Mouse (Mus musculus): ENCODE data around the gene Spata3. TPM values are rescaled to one million over a fixed set of nuclear protein-coding genes. Genes with fewer than 3 reads are reported as not detected.

Gene Spata3
- polyA plus RNA-seq, 1 experiment: not detected

DNA sequence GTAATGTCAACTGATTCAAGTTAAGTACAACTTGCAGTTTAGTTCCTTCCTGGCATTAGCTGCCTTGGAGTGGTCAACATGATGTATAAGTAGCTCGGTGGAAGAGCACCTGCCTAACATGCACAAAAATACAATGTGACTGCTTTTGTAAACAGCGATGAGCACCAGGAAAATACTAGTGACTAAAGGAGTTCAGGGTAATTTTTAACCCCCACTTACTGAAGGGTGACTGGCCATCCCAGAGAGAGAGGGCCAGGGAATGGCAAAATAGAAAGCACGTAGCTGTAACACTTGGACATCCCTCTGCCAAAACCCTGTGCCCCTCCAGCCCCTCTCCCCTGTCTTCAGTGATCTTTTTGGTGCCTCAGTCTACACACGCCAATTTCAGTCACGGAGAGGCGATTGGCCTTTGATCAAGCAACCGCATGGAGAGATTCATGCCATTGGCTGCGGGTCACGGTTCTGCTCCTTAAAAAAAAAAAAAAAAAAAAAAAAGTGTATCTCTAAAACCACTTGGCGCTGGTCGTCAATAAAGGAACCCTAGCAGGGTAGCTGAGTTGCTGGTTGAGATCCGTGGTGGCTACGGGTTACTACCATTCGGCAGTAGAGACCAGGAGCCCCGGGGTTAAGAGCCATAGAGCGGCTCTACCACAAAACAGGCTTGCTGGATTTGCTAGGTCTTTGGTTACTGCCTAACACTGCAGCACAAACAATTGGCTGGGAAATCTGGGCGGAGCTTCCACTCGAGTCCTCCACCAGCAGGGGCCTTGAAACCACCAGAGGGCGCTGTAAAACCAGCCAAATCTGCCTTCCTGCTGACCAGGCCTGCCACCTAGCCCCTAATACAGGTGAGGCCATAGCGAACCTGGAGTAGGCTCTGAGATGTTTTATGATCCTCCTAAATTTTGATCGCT lies 42.5 kb downstream of the Spata3 start:
- TF ChIP-seq GATA1 (IDR thresholded peaks at IDR 0.05; ENCODE audit: low read length): no peak
- no peak for TF ChIP-seq TAL1 (IDR thresholded peaks at IDR 0.05; ENCODE audit: low read length)
- Histone ChIP-seq H3K36me3 (ENCODE audit: control insufficient read depth) (no peaks in the 10 kb centered on the region; the same call in 1 of the 2 replicates), H3K4me1 (ENCODE audit: control insufficient read depth) (peaks cover 22% of the 10 kb centered on the region), H3K27me3 (ENCODE audit: control insufficient read depth) (no peaks in the 10 kb centered on the region), H3K9me3 (ENCODE audit: control insufficient read depth, low read length) (no peaks in the 10 kb centered on the region), H3K4me3 (replicated peaks) (peak overlapping the region; percentile 59)

DNA sequence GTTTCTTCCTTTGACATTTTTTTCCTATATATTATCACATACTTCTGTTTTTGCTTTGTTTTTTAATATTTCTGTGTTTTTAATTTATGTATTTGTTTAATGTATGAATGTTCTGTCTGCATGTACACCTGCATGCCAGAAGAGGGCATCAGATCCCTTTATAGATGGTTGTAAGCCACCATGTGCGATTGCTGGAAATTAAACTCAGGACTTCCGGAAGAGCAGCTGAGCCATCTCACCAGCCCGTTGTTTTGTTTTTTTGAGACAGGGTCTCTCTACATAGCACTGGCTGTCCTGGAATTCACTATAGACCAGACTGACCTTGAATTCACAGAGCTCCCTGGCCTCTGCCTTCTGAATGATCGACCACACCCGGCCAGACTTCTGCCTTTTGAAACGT lies 45.9 kb downstream of the Spata3 start:
- no peaks in the 10 kb centered on the region for H3K27me3 ChIP-seq (ENCODE audit: control insufficient read depth)
- H3K4me3 ChIP-seq (replicated peaks): no peak overlapping the region
- H3K9me3 ChIP-seq (ENCODE audit: control insufficient read depth, low read length): peaks cover 4% of the 10 kb centered on the region
- peaks cover 16% of the 10 kb centered on the region for H3K36me3 ChIP-seq (ENCODE audit: control insufficient read depth)
- peaks cover 43% of the 10 kb centered on the region for H3K4me1 ChIP-seq (ENCODE audit: control insufficient read depth)
- TF ChIP-seq TAL1 (IDR thresholded peaks at IDR 0.05; ENCODE audit: low read length) (no peak), GATA1 (IDR thresholded peaks at IDR 0.05; ENCODE audit: low read length) (no peak)

DNA sequence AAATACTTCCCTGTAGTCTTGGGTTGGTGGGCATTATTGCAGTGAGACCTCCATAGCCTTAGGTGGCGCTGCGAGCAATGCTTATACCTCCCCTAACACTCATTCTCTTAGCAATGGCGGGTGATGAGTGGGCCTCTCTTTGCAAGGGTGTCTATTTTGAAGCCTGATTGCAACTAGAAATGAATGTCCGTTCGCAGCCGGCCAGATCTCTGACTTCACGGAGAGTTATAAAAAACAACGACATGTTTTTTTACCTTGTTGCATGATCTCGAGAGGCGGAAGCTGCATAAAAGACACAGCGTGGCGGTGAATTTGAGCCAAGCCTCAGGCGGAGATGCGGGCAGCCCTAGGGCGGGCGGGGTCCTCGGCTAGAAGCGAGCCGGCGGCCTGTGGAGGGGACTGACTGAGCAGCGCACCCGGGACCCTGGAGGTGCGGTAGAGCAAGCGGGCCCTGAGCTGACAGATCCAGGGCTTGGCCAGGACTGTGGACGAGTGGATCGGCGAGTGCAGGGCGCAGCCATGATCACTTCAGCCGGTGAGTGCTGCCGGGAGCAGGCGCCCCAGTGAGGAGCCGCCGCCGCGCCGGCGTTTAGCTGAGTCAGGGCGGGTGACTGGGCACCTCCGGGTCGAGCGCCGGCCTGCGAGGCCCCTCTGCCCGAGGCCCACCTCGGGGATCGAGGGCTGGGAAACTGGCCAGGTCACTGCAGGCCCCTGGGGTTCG lies 47.8 kb downstream of the Spata3 start, which contains the start of gene Psmd1:
Gene Psmd1, plus strand, starts transcription at position 117 of the 721 bp plus-strand sequence.
- Histone ChIP-seq H3K9me3 (ENCODE audit: control insufficient read depth, low read length) (peaks cover 4% of the 10 kb centered on the region), H3K36me3 (ENCODE audit: control insufficient read depth) (peaks cover 25% of the 10 kb centered on the region), H3K4me1 (ENCODE audit: control insufficient read depth) (peaks cover 46% of the 10 kb centered on the region), H3K4me3 (replicated peaks) (peak within 1 kb of the TSS; percentile 68), H3K27me3 (ENCODE audit: control insufficient read depth) (no peaks in the 10 kb centered on the region)
- no peak for TF ChIP-seq GATA1 (IDR thresholded peaks at IDR 0.05; ENCODE audit: low read length)
- no peak for TF ChIP-seq TAL1 (IDR thresholded peaks at IDR 0.05; ENCODE audit: low read length)

DNA sequence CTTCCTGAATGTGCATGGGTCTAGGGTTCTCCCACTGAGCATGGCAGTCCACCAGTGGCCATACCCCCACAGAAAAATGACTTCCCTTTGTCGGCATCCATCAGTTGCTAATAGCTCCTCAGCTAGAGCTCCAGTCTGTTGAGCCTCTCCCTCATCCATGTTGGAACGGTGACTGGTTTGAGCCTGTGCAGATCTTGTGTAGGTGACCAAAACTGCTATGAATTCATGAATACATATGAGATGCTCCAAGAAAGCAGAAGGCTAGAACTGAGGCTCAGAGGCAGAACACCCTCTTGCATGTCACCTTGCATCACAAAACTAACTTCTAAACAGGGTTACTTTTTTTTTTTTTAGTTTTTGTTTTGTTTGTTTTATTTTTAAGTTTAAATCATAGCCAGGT lies 59.9 kb downstream of the Spata3 start:
- no peak for TF ChIP-seq TAL1 (IDR thresholded peaks at IDR 0.05; ENCODE audit: low read length)
- TF ChIP-seq GATA1 (IDR thresholded peaks at IDR 0.05; ENCODE audit: low read length): no peak
- H3K27me3 ChIP-seq (ENCODE audit: control insufficient read depth): no peaks in the 10 kb centered on the region
- no peaks in the 10 kb centered on the region for H3K4me1 ChIP-seq (ENCODE audit: control insufficient read depth)
- no peak overlapping the region for H3K4me3 ChIP-seq (replicated peaks)
- H3K9me3 ChIP-seq (ENCODE audit: control insufficient read depth, low read length): peaks cover 4% of the 10 kb centered on the region
- peaks cover 94% of the 10 kb centered on the region for H3K36me3 ChIP-seq (ENCODE audit: control insufficient read depth)

Other genes with a start within 250 kb of the Spata3 start
- gene A630001G21Rik, start 238.2 kb upstream of the Spata3 start, polyA plus RNA-seq (2012): 0.02 TPM in 1 of 2 replicates, not detected in the other
- gene Cab39, start 223.4 kb upstream of the Spata3 start, polyA plus RNA-seq (2012): 0.55 and 0.93 TPM in 2 replicates
- 0.38 and 0.57 TPM in 2 replicates for gene Itm2c, start 122.5 kb upstream of the Spata3 start, polyA plus RNA-seq (2012)
- not detected in 2 replicates for gene 4933407L21Rik, start 88.3 kb upstream of the Spata3 start, polyA plus RNA-seq (2012)
- gene Gpr55, start 55.8 kb upstream of the Spata3 start, polyA plus RNA-seq (2012): 0.03 TPM in 1 of 2 replicates, not detected in the other
- 0.03 and 0.04 TPM in 2 replicates for gene 2810459M11Rik, start 29.0 kb downstream of the Spata3 start, polyA plus RNA-seq (2012)
- gene Psmd1, start 47.6 kb downstream of the Spata3 start, polyA plus RNA-seq (2012): 3.4 and 3.8 TPM in 2 replicates
- not detected in 2 replicates for gene Htr2b, start 95.2 kb downstream of the Spata3 start, polyA plus RNA-seq (2012)
- 1.7 and 2.3 TPM in 2 replicates for gene Gm21972, start 116.8 kb downstream of the Spata3 start, polyA plus RNA-seq (2012)
- gene Armc9, start 138.0 kb downstream of the Spata3 start, polyA plus RNA-seq (2012): 0.81 and 0.94 TPM in 2 replicates